In the genomic region with DNA sequence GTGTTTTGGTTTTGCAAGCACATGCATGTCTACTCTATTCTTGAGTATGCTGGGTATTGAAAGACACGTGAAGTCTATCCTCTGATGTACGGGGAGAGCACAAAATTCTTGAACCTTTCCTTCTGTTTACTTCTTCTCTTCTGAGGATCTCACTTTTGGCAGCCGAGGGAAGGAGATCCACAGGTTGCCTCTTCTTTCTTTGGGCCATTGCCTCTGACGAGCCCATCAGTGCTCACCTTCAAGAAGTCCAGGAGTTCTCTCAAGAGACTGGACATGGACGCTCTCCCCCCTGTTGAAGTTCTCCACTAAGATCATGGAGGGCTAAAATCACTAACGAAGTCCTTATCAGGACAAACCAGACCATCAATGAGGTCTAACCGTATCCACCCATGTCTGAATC, we compare ENCODE assay signal across 24 mouse cellular contexts.
"Had no signal": no experiment of that assay in that cellular context is flagged by ENCODE, and none has a peak within 500 bp of the region (broad histone marks: within the 10 kb centered on the region; RNA-seq: fewer than 3 reads in every experiment).

No protein-coding gene starts in this region.

- H3K9me3 ChIP-seq: heart, embryonic 12.5 days; hindbrain, embryonic 13.5 days; hindbrain, embryonic 15.5 days; intestine, embryonic 15.5 days; kidney, embryonic 15.5 days; limb, embryonic 12.5 days; liver, embryonic 13.5 days had no signal

- H3K27me3 ChIP-seq: heart, embryonic 12.5 days; hindbrain, embryonic 15.5 days; intestine, embryonic 15.5 days had no signal

- H3K27ac ChIP-seq: heart, adult 2 months; hindbrain, embryonic 13.5 days; hindbrain, embryonic 15.5 days; hindbrain, postnatal 0 days; intestine, embryonic 15.5 days; kidney, embryonic 15.5 days; kidney, postnatal 0 days; limb, embryonic 12.5 days; liver, embryonic 13.5 days had no signal

- ATAC-seq: hindbrain, postnatal 0 days; intestine, embryonic 15.5 days had no signal

- H3K4me1 ChIP-seq: intestine, embryonic 15.5 days; liver, embryonic 13.5 days had no signal

- H3K9ac ChIP-seq: heart, embryonic 12.5 days; hindbrain, embryonic 13.5 days; hindbrain, embryonic 15.5 days; intestine, embryonic 15.5 days; kidney, embryonic 15.5 days; limb, embryonic 12.5 days; liver, embryonic 13.5 days had no signal

- H3K4me2 ChIP-seq: heart, embryonic 12.5 days; hindbrain, embryonic 13.5 days; hindbrain, embryonic 15.5 days; intestine, embryonic 15.5 days; kidney, embryonic 15.5 days; limb, embryonic 12.5 days; liver, embryonic 11.5 days; liver, embryonic 13.5 days had no signal

- H3K36me3 ChIP-seq: heart, embryonic 12.5 days; hindbrain, embryonic 13.5 days; hindbrain, embryonic 15.5 days; intestine, embryonic 15.5 days; kidney, embryonic 15.5 days; limb, embryonic 12.5 days; liver, embryonic 13.5 days had no signal

- H3K4me3 ChIP-seq: heart, adult 2 months; heart, embryonic 12.5 days; hindbrain, embryonic 13.5 days; hindbrain, embryonic 15.5 days; intestine, embryonic 15.5 days; kidney, embryonic 15.5 days; limb, embryonic 12.5 days; liver, embryonic 13.5 days had no signal

- DNase-seq: gastrocnemius, postnatal 14 days; gastrocnemius, postnatal 36 days; heart, adult 2 months; heart, postnatal 10 days; heart, postnatal 36 days; kidney, adult 11 months; kidney, adult 2 months; kidney, adult 9 months; kidney, postnatal 14 days; kidney, postnatal 36 days; layer of hippocampus, adult 9-11 months; layer of hippocampus, postnatal 36 days; left cerebral cortex, postnatal 4 days; liver; liver, embryonic 13.5 days had no signal
